Mouse (Mus musculus): ENCODE measurements around the gene Dclk1.

The Dclk1 gene

DNA sequence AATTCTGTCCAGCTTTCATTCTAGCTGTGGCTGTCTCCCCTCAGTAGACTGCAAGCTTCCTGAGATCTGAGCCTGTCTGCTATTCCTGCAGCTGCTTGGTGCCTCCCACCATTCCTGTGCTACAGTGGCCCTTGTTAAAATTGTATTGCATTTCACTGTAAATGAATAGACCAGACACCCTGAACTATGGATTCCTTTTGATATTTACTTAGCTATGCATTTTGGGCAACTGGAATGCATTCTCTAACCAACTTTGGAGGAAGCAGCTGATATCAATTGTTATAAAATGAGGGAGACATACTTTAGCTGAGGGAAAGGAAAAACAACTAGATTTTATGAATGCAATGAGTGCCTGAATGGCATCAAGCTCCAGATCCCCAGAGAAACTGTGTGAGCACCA, 63.5 kb downstream of the Dclk1 start:
- ChIA-PET CTCF (interaction anchor here in 1 of 4 experiments (0.6 kb wide), 1 partner anchor 166 kb away, joined by 9 read pairs; no protein-coding TSS in a partner anchor), POLR2A (interaction anchor here in 1 of 4 experiments (0.9 kb wide), 1 partner anchor 14 kb away, joined by 4 read pairs; no protein-coding TSS in a partner anchor)

DNA sequence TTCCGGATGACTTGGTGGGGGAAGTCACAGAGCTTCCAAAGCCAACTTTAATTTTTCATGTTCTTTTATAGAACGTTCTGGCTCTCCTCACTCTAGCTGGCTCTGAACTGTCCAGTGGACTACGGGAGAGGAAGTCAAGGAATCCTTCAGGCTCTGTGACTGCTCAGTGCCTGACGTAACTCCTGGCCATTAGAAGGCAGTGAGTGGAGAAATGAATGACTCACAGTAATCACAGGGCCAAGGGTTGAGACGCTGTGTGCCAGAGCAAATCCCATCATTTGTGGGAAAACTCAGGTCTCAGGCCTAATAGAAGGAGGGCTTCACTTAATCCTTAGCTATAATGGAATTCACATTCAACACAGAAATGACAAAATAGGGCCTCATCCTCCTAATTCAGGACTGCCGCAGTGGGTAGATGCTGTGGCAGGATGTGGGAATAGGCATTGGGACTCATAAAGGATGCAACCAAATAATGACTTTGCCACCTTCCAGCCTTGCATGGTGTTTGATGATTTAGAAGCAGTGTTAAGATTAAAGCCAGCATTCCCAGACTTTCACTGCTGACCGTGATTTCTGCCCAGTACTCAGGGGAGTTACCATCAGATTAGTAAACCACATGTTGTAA, 65.5 kb downstream of the Dclk1 start:
- CTCF ChIA-PET = no interaction called here
- POLR2A ChIA-PET = no interaction called here

DNA sequence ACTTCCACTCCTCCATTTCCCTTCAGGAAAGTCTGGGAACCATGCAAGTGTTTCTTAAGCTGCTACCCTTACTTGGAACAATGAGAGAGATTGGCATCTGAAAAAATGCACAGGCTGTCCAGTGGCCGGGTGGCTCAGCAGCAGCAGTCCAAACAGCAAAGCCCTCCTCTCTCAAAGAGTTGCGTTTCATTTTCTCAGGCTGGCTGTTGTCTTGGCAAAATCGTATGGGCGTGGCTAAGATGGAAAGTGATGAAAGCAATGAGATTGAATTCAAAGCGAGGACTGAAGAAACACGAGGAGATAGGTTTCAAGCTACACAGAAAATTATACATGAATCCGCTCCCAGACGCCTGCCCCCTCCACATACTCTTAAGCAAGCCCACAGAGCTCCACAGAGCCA, 67.8 kb downstream of the Dclk1 start:
- ChIA-PET CTCF (no interaction called here), POLR2A (no interaction called here)

DNA sequence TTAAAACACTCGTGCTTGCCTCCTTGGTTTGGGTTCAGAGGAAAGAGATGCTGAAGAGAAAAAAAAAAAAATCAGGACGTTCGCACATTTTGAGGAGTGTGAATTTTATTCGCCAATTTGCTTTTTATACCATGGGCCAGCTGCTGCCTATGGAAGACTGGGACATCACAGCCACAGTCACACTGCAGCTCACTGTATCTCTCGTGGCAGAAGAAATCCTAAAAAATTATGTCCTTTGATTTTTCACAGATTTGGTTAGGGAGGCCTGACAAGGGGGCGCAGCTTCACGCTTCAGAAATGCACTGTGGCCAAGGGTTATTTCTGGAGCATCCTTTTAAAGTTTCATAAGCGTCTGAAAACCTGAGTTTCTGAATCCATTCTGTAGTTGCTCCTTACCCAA, 73.7 kb downstream of the Dclk1 start:
- ChIA-PET POLR2A (no interaction called here), CTCF (no interaction called here)

DNA sequence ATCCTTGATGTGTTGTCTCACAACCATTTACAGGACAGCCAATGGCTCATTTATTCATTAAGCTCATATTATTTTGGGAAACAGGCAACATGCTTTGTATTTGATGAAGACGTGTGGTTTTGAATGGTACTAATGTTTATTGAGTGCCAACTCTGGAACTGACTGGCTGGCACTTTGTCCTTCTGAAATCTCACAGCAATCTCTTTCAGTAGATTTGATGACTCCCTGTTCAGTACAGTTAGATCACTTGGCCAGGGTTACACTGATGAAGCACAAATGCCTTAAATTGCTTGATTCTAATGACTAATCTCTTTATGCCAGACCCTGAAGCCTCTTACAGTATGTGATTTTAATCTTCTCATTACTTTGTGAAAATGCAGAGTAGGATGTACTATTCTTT, 75.9 kb downstream of the Dclk1 start:
- ChIA-PET CTCF (no interaction called here), POLR2A (interaction anchor here in 1 of 4 experiments (0.7 kb wide), 1 partner anchor 14 kb away, joined by 3 read pairs; no protein-coding TSS in a partner anchor)

DNA sequence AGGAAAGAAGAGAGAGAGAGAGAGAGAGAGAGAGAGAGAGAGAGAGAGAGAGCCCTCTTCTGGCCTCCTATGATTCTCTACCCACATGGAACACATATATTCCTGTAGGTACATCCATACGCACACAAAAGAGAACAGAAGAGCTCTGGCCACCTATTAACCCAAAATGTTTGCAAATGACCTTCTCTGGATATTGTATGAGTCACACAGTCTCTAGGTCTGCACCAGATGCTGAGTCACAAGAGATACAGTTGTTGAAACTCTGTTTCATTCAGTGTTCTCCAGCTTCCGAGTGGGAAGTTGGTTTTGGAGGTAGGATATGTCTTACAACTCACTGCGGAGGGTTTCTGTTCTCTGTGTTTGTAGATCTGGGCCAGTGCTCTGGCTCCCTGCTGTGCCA, 78.4 kb downstream of the Dclk1 start:
- ChIA-PET CTCF (interaction anchor here (0.5 to 0.7 kb wide), 6 partner anchors 8 to 114 kb away, joined by 3 to 5 read pairs (median 4); no protein-coding TSS in a partner anchor), POLR2A (interaction anchor here in 1 of 4 experiments (0.8 kb wide), 1 partner anchor 964 kb away, joined by 8 read pairs; no protein-coding TSS in a partner anchor)

DNA sequence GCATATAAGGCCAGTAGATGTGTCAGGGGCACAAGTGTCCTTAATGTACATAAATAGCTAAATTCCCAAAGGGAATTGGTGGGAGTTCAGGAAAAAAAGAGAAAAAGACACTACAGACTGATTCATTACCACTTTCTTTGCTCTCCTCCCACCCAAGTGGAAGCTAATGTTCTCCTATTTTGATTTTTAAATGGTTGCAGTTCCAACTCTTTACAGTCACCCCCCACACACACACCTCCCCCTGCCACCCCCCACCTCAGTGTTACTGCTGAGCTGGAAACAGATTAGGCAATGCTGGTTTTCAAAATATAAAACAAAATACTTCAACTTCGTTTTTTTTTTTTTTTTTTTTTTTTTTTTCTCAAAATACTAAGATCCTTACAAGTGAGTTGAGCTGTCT, 81.9 kb downstream of the Dclk1 start:
- ChIA-PET POLR2A (interaction anchor here in 1 of 4 experiments (0.7 kb wide), 1 partner anchor 1894 kb away, joined by 3 read pairs; no protein-coding TSS in a partner anchor), CTCF (interaction anchor here in 2 of 4 experiments (0.7 to 1.0 kb wide), 2 partner anchors 31 to 660 kb away, joined by 3 read pairs; no protein-coding TSS in a partner anchor)

GRCm38 (mm10) chr3:55330496-55330895, 88.3 kb downstream of the Dclk1 start:
- CTCF ChIA-PET = interaction anchor here in 1 of 4 experiments (0.6 kb wide), 1 partner anchor 615 kb away, joined by 3 read pairs; no protein-coding TSS in a partner anchor
- POLR2A ChIA-PET = no interaction called here

GRCm38 (mm10) chr3:55331694-55332093, 89.5 kb downstream of the Dclk1 start:
- ChIA-PET POLR2A (no interaction called here), CTCF (interaction anchor here in 2 of 4 experiments (0.6 to 0.9 kb wide), 5 partner anchors 8 to 23 kb away, joined by 3 to 8 read pairs (median 3); no protein-coding TSS in a partner anchor)

DNA sequence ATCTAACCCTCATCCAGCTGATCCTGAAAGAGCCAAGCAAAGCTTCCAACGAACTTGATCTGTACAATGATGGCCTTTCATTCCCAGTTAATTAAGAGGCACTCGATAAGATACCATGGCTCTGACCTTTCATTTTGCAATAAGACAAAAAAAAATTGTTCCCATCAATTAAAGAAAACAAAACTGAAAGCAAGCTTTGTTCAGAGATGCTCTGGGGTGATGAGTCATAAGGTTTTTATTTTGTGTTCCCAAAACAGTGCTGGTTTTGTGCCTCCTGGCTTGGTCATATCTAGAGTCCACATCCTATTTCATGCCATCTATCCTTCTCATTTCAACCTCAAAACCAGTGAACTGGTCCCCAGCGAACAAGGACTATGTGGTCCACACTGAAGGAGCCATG, 91.3 kb downstream of the Dclk1 start:
- POLR2A ChIA-PET = no interaction called here
- CTCF ChIA-PET = interaction anchor here in 1 of 4 experiments (0.7 kb wide), 1 partner anchor 118 kb away, joined by 3 read pairs; no protein-coding TSS in a partner anchor

DNA sequence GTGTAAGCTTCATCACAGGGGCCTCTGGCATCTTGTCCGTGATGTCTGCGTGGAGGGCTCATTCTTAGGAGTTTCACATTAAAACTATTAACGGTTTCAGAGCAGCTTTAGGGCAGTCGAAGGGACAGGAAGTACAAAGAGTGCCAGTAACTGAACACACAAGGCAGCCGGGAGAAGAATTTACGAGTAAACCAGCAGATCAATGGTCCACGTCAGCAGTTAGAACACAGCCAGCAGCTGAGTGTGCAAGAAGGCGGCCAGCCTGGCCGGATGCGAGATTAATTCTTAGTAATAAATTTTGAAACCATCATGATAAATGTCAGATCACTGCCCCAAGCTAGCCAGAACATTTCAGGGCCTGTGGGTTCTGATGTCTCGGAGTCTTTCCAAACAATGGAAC, 94.7 kb downstream of the Dclk1 start:
- CTCF ChIA-PET = no interaction called here
- POLR2A ChIA-PET = no interaction called here

DNA sequence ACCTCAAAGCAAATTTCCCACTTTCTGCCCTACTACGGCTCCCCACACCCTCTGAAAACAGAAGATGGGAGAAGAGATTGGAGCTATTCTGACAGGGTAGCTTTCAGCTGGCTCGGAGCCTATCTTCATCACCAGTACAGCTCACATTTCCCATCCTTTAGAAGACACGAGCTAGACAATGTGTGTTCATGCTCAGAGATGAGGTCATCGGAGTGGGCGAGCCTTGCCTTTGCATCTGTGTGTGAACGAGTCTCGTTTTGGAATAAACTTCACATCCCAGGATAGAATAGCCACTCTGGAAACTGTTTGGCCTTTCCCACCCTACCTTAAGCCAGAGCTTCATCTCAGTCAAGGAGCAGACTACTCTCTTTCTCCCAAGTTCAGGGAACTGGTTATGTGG, 95.5 kb downstream of the Dclk1 start:
- CTCF ChIA-PET = no interaction called here
- POLR2A ChIA-PET = no interaction called here

DNA sequence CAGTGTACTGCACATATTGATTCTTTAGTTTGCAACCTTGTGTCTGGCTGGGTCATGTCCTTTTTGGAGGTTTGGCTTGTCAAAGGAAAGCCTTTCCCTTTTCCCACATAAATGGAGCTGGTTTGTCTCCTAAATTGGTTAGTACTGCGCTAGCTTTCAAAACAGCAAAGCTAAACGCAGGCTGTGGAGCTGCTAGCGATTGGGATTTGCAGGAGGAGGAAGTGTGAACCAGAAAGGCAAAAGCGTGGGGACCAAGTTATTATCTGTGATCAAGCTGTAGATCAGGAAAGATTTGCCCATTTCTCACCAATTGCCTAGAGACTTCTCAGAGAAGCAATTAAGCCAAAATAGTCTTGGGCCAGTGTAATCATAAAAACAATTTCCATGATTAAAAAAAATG, 100.3 kb downstream of the Dclk1 start:
- CTCF ChIA-PET = no interaction called here
- POLR2A ChIA-PET = no interaction called here

DNA sequence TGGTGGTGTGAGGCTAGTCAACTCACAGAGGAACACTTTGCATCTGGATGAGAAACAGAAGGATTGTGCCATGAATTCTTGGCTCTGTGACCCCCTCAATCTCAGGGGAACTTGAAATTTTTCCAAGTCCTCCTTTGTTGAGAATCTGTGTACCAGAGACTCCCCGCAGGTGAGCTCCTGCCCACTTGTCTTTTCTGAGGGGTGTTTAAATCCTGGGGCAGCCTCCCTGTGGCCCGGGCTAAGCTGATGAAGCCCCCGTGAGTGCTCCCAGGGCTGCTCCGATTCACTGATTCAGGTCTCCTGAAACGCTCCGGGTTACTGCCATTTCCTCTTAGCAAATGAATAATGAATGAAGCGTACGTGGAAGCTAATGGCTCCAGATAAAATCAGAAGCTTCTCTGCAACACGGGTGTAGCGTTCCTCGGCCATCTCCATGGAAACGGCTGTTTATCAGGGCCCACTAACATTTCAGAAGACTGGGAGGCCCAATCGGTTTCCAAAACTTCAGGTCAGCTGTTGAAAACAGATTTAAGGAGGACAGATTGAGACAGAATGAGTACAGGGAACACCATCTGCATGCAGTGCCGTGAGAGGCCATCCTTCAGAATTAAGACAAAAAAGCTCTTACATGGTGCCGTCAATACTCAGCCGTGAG, 105.3 kb downstream of the Dclk1 start:
- CTCF ChIA-PET = interaction anchor here in 1 of 4 experiments (0.6 kb wide), 1 partner anchor 775 kb away, joined by 3 read pairs; no protein-coding TSS in a partner anchor
- POLR2A ChIA-PET = no interaction called here

DNA sequence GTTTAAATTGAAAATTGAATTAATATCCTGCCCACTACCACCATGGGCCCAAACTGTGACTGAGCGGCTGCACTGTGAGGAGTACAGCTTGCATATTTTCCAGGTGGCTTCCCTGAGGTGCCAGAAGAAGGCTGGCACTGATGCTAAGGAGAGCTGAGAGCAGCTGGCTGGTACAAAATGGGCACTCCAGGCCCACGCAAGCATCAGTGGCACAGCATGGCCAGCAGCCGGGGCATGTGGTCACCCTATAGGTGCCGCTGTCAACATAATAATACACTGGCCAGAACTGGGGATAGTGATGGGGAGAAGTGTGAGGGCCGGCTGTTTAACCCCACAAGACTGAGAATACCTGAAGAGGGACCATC, 105.8 kb downstream of the Dclk1 start:
- ChIA-PET POLR2A (no interaction called here), CTCF (no interaction called here)

GRCm38 (mm10) chr3:55350194-55350593, 108.0 kb downstream of the Dclk1 start:
- ChIA-PET CTCF (interaction anchor here in 1 of 4 experiments (0.6 kb wide), 1 partner anchor 30 kb away, joined by 3 read pairs; no protein-coding TSS in a partner anchor), POLR2A (interaction anchor here in 1 of 4 experiments (0.6 kb wide), 1 partner anchor 126 kb away, joined by 5 read pairs; no protein-coding TSS in a partner anchor)

- CTCF ChIA-PET = interaction anchor here in 1 of 4 experiments (0.6 kb wide), 1 partner anchor 31 kb away, joined by 4 read pairs; no protein-coding TSS in a partner anchor
- POLR2A ChIA-PET = interaction anchor here in 1 of 4 experiments (0.7 to 1.0 kb wide), 2 partner anchors 112 to 853 kb away, joined by 4 to 6 read pairs; no protein-coding TSS in a partner anchor
These were observed 109.3 kb downstream of the Dclk1 start for GRCm38 (mm10) chr3:55351281-55352052.

GRCm38 (mm10) chr3:55352529-55352928, 110.4 kb downstream of the Dclk1 start:
- POLR2A ChIA-PET = interaction anchor here in 1 of 4 experiments (1.0 kb wide), 1 partner anchor 113 kb away, joined by 6 read pairs; no protein-coding TSS in a partner anchor
- CTCF ChIA-PET = interaction anchor here in 1 of 4 experiments (0.6 kb wide), 1 partner anchor 32 kb away, joined by 4 read pairs; no protein-coding TSS in a partner anchor

DNA sequence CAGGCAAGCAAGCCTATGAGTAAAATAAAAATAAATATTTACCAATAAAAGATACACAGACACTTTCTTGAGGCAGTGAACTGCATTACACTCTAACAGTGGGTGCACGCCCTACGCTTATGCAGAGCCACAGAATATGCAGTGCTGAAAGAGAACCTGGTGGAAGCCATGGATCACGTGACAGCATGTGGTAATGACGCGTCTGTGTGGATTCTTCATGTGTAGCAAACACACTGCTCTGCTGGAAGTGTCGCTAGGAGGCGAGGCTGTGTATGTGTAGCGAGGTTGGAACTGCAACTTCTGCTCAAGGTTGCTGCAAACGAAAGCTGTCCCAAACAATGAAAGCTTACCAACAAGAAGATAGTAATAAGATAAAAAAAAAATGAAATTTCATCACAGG, 111.0 kb downstream of the Dclk1 start:
- CTCF ChIA-PET = no interaction called here

More for the DNA sequence above, 111.0 kb downstream of the Dclk1 start:
- POLR2A ChIA-PET = interaction anchor here in 1 of 4 experiments (0.9 kb wide), 1 partner anchor 8 kb away, joined by 3 read pairs; no protein-coding TSS in a partner anchor
